Mouse (Mus musculus): ENCODE data around the gene Lrrfip2. TPM values are rescaled to one million over a fixed set of nuclear protein-coding genes. Genes with fewer than 3 reads are reported as not detected.

Gene Lrrfip2
- polyA plus RNA-seq, 1 experiment from 2014 or later: 41.9 TPM

DNA sequence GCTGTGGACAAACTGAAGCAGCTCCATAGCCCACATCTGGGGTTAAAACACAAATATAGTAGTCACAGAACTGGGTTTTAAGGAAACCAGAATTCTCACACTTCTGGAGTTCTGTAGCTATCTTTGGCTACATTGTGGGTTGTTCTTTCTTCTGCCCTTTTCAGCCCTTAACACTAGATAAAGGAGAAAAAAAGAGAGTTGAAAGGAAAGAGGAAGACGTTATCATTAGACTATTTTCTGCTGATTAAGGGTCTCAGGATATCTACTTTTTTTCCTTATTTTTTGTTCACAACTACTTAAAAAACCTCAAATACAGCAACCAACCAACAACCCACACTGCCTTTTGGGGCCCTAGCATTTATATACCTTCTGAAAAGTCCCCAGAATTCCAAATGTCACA is 80.9 kb downstream of the Lrrfip2 start:
- Histone ChIP-seq H3K9me3 (replicated peaks) (no peaks in the 10 kb centered on the region), H3K36me3 (no peaks in the 10 kb centered on the region), H3K4me2 (replicated peaks) (no peak overlapping the region), H3K27ac (replicated peaks) (no peak overlapping the region), H3K9ac (no peak overlapping the region), H3K4me3 (replicated peaks) (no peak overlapping the region), H3K4me1 (no peaks in the 10 kb centered on the region), H3K27me3 (no peaks in the 10 kb centered on the region)
- ATAC-seq (ENCODE audit: insufficient number of reproducible peaks, low FRiP score, low TSS enrichment, low read depth): no peak
- WGBS: 85% methylated on average over 1 of the region's 1 CpGs

DNA sequence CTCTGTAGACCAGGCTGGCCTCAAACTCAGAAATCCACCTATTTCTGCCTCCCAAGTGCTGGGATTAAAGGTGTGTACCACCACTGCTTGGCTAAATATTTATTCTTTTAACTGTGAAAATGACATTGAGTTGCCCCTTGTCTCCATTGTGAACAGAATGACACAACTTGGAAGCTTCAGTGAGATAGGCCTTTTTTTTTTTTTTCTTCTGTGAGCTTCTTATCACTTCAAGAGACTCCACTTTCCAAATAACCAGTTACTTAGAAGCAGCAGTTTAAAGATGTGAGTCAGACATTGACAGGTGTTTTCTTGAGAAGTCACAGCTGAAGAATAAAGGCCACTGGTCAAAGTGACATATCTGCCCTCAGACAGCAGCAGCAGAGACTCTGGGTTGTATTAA is 82.8 kb downstream of the Lrrfip2 start:
- Histone ChIP-seq H3K4me2 (replicated peaks) (no peak overlapping the region), H3K9ac (no peak overlapping the region), H3K9me3 (replicated peaks) (no peaks in the 10 kb centered on the region), H3K36me3 (no peaks in the 10 kb centered on the region), H3K27ac (replicated peaks) (no peak overlapping the region), H3K4me3 (replicated peaks) (no peak overlapping the region), H3K4me1 (peaks cover 4% of the 10 kb centered on the region; the same call in 1 of the 2 replicates), H3K27me3 (no peaks in the 10 kb centered on the region)
- ATAC-seq (ENCODE audit: insufficient number of reproducible peaks, low FRiP score, low TSS enrichment, low read depth): no peak

DNA sequence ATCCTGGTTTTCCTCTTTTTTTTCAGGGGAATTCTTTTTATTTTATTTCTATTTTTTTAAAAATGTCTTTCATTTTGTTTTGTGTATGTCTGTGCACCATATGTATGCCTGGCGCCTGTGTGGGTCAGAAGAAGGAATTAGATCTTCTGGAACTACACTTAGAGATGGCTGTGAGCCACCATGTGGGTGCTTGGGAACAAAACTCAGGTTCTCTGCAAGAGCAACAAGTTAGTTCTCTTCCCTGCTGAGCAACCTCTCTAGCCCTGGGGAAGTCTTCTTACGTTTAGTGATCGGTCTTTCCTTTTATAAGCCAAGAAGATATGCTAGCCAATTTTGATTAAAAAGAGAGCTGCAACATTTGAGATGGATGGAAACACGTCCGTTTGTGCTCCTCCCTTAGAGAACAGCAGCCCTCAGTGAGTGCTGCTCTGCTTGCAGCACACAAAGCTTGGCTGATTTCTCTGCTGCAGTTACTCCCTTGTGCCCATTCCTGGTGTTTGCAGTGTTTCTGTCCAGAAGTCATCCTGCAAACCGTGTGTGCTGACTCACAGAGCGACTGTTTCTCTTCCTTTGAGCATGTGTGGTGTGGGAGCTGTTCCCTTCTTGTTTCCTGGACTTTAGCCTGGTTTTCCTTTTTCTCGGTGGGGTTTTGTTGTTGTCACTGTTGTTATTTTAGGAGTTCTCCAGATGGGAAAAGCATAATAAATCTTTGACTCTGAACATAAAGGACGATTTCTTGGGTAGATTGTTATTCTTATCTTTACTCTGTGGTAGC is 87.4 kb downstream of the Lrrfip2 start:
- peaks cover 11% of the 10 kb centered on the region; the same call in 1 of the 2 replicates for H3K4me1 ChIP-seq
- peaks cover 7% of the 10 kb centered on the region; the same call in 1 of the 2 replicates for H3K36me3 ChIP-seq
- H3K4me2 ChIP-seq (replicated peaks): no peak overlapping the region
- ATAC-seq (ENCODE audit: insufficient number of reproducible peaks, low FRiP score, low TSS enrichment, low read depth): no peak
- H3K4me3 ChIP-seq (replicated peaks): no peak overlapping the region
- no peaks in the 10 kb centered on the region for H3K27me3 ChIP-seq
- peak overlapping the region; percentile 79 for H3K27ac ChIP-seq (replicated peaks)
- H3K9ac ChIP-seq: no peak overlapping the region
- 50% methylated on average over 9 of the region's 9 CpGs for WGBS
- H3K9me3 ChIP-seq (replicated peaks): no peaks in the 10 kb centered on the region

DNA sequence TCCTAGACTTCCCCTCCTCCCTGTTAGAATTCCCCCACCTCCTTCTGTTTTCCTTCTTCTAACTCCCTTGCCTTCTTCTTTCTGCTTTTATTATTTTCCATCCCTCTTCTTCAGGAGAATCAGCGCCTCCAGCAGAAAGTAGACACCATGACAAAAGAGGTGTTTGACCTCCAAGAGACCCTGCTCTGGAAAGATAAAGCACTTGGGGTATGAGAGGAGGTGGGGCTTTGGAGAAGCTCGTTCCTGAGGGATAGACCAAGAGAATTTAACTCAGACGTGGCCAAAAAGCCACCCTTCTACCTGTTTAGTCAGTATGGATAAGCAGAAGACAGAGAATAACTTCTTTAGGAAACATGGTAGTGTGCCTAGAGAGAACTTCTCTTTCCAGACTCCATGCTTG is 90.3 kb downstream of the Lrrfip2 start:
- no peak overlapping the region for H3K9ac ChIP-seq
- H3K4me2 ChIP-seq (replicated peaks): no peak overlapping the region
- H3K36me3 ChIP-seq: peaks cover 7% of the 10 kb centered on the region; the same call in 1 of the 2 replicates
- 56% methylated on average over 3 of the region's 3 CpGs for WGBS
- no peaks in the 10 kb centered on the region for H3K9me3 ChIP-seq (replicated peaks)
- no peak overlapping the region for H3K27ac ChIP-seq (replicated peaks)
- no peak for ATAC-seq (ENCODE audit: insufficient number of reproducible peaks, low FRiP score, low TSS enrichment, low read depth)
- no peaks in the 10 kb centered on the region for H3K27me3 ChIP-seq
- H3K4me1 ChIP-seq: peaks cover 14% of the 10 kb centered on the region
- H3K4me3 ChIP-seq (replicated peaks): no peak overlapping the region

DNA sequence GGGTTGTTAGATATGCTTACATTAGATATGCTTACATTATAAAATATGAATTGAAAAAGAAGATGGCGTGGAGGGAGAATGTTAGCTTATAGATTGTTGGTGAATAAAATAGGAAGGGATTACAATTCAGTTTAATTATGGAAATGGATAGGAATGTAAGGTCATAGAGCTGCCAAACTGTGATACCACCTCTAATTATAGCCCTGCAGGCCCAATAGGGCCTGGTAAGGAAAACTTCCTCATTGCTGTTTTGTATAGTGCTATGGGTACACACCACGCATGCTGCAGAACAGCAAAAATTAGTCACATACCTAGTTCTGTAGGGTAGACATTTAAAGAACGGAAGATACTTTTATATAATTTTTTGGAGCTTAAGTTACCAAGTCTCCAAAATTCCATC is 90.8 kb downstream of the Lrrfip2 start:
- Histone ChIP-seq H3K4me1 (peaks cover 19% of the 10 kb centered on the region), H3K27me3 (no peaks in the 10 kb centered on the region), H3K9ac (no peak overlapping the region), H3K9me3 (replicated peaks) (no peaks in the 10 kb centered on the region), H3K4me3 (replicated peaks) (no peak overlapping the region), H3K36me3 (peaks cover 7% of the 10 kb centered on the region; the same call in 1 of the 2 replicates), H3K4me2 (replicated peaks) (no peak overlapping the region), H3K27ac (replicated peaks) (no peak overlapping the region; the same call in 1 of the 2 replicates)
- no peak for ATAC-seq (ENCODE audit: insufficient number of reproducible peaks, low FRiP score, low TSS enrichment, low read depth)
- WGBS: 76% methylated on average over 3 of the region's 3 CpGs

DNA sequence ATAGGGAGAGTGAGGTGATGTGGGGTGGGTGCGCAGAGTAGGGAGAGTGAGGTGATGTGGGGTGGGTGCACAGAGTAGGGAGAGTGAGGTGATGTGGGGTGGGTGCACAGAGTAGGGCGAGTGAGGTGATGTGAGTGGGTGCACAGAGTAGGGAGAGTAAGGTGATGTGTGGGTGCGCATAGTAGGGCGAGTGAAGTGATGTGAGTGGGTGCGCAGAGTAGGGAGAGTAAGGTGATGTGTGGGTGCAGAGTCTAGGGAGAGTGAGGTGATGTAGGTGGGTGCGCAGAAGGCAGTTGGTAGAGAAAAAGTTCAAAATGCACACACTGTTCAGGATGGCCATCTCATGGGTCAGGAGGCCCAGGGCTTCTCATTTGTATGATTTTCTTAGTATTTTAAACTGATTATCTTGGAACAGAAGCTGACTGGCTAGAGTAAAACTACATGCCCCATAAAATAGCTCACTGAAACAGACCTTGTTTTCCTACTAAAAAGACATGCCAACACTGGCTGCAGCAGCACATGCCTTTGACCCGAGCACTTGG is 91.8 kb downstream of the Lrrfip2 start:
- H3K27me3 ChIP-seq: no peaks in the 10 kb centered on the region
- no peaks in the 10 kb centered on the region for H3K9me3 ChIP-seq (replicated peaks)
- 96% methylated on average over 7 of the region's 7 CpGs for whole genome bisulfite sequencing
- no peak overlapping the region for H3K27ac ChIP-seq (replicated peaks)
- no peak overlapping the region for H3K4me3 ChIP-seq (replicated peaks)
- peaks cover 7% of the 10 kb centered on the region; the same call in 1 of the 2 replicates for H3K36me3 ChIP-seq
- no peak for ATAC-seq (ENCODE audit: insufficient number of reproducible peaks, low FRiP score, low TSS enrichment, low read depth)
- no peak overlapping the region for H3K4me2 ChIP-seq (replicated peaks)
- H3K9ac ChIP-seq: no peak overlapping the region
- peaks cover 22% of the 10 kb centered on the region for H3K4me1 ChIP-seq

DNA sequence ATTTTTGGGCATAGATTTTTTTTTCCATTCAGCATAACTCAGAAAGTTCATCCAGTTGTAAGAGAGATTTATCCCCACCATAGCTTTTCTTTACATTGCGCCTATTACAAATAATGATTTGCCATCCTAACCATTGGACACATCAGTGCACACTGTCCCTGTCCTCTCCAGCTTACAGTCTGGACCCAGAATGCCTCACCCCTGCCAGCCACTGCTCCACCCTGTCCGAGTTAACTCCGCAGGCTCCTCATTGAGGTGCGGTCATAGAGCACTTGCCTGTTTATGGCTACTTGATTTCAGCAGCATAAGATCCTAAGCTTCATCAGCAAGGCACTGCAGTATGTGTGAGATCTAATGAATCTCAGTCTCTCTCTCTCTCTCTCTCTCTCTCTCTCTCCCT is 93.0 kb downstream of the Lrrfip2 start:
- 88% methylated on average over 4 of the region's 4 CpGs for WGBS
- Histone ChIP-seq H3K4me1 (peaks cover 18% of the 10 kb centered on the region), H3K27me3 (no peaks in the 10 kb centered on the region), H3K4me3 (replicated peaks) (no peak overlapping the region), H3K9me3 (replicated peaks) (no peaks in the 10 kb centered on the region), H3K4me2 (replicated peaks) (no peak overlapping the region), H3K9ac (no peak overlapping the region), H3K36me3 (peaks cover 7% of the 10 kb centered on the region; the same call in 1 of the 2 replicates), H3K27ac (replicated peaks) (no peak overlapping the region)
- ATAC-seq (ENCODE audit: insufficient number of reproducible peaks, low FRiP score, low TSS enrichment, low read depth): no peak

DNA sequence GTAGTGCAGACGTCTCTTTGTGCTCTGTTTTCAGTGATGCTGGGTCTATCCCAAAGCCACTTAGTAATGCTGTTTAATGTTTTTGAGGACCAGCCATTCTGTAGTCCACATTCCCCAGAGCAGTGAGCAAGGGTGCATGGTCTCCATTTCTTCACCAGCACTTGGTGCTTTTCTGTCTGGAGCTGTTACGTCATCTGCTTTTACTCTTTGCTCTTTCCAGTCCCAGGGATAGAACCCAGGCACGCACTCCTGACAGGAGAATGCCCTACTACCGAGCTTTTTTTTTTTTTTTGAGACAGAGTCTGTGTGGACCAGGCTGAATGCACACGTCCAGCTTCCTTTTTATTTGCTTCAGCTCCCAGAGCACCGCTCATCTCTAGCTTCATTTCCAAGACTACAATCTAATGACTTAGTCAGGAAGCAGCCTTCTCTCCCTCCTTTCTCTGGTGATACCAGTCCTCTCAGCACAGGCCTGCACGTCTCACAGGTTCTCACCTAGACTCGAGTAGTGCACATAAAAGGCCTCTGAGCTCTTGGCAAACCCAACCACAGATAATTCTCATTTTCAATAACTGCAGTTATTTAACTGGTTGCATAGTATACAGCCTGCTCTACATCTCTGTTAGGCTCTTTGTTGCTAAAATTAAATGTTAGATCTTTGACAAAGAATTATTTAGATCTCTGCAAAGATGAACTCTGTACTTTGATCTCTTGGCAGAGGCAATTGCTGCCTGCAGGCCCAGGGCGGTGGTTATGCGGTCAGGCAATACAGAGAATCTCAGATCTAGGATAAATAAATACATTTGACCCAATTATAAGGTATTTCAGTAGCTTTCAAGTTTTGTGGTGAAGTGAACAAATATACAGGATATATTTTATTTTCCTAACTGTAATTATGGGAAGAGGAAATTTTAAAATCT is 94.0 kb downstream of the Lrrfip2 start:
- no peak for ATAC-seq (ENCODE audit: insufficient number of reproducible peaks, low FRiP score, low TSS enrichment, low read depth)
- no peaks in the 10 kb centered on the region for H3K27me3 ChIP-seq
- peaks cover 7% of the 10 kb centered on the region; the same call in 1 of the 2 replicates for H3K36me3 ChIP-seq
- no peaks in the 10 kb centered on the region for H3K9me3 ChIP-seq (replicated peaks)
- H3K4me3 ChIP-seq (replicated peaks): no peak overlapping the region
- H3K27ac ChIP-seq (replicated peaks): no peak overlapping the region
- H3K4me2 ChIP-seq (replicated peaks): no peak overlapping the region
- no peak overlapping the region for H3K9ac ChIP-seq
- peaks cover 18% of the 10 kb centered on the region for H3K4me1 ChIP-seq
- WGBS: 66% methylated on average over 10 of the region's 10 CpGs

DNA sequence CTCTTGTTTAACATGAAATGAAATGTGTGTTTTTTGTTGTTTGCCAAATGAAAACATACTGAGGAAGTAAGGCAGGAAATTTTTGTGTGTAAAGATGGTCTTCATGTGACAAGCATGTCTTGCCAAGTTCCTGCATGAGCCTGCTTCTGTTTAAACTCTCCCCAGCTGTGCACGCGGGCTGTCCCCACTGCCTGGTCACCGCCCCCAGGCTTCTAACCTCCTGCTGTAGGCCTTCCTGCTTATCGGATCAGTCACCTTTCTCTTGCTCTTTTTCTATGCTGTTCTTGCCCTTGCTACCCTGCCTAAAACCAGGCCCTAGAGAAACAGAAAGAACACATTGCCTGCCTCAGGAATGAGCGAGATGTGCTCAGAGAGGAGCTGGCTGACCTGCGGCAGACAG is 96.1 kb downstream of the Lrrfip2 start:
- H3K4me2 ChIP-seq (replicated peaks): no peak overlapping the region
- no peak overlapping the region for H3K4me3 ChIP-seq (replicated peaks)
- no peak overlapping the region for H3K27ac ChIP-seq (replicated peaks)
- H3K9ac ChIP-seq: no peak overlapping the region
- H3K36me3 ChIP-seq: 0 out of 2 replicates have a peak, but pooled peaks cover 3% of the 10 kb centered on the region
- ATAC-seq (ENCODE audit: insufficient number of reproducible peaks, low FRiP score, low TSS enrichment, low read depth): no peak
- 32% methylated on average over 6 of the region's 6 CpGs for WGBS
- H3K27me3 ChIP-seq: no peaks in the 10 kb centered on the region
- H3K9me3 ChIP-seq (replicated peaks): no peaks in the 10 kb centered on the region
- peaks cover 12% of the 10 kb centered on the region for H3K4me1 ChIP-seq

DNA sequence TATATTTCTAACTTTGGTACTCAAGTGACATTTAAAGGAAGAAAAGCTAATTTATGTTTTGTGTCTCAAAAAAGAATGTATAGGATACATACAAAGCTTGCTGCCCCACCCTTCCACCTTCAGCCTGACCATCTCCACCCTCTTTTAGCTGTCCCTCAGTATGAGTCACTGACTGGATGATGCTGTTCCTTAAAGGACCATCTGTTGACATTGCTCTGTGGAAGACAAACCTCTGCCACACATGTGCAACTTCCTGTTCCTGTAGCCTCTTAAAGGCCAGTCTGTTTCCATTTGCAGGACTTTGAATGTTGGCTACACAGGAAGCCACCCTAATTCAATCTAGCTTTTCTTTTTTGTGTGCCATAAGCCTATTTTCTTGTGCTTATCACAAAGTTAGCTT is 99.0 kb downstream of the Lrrfip2 start:
- H3K9me3 ChIP-seq (replicated peaks): no peaks in the 10 kb centered on the region
- no peaks in the 10 kb centered on the region for H3K27me3 ChIP-seq
- ATAC-seq (ENCODE audit: insufficient number of reproducible peaks, low FRiP score, low TSS enrichment, low read depth): no peak
- peaks cover 12% of the 10 kb centered on the region for H3K4me1 ChIP-seq
- H3K27ac ChIP-seq (replicated peaks): no peak overlapping the region
- H3K4me3 ChIP-seq (replicated peaks): no peak overlapping the region
- peaks cover 18% of the 10 kb centered on the region for H3K36me3 ChIP-seq
- H3K9ac ChIP-seq: no peak overlapping the region
- no peak overlapping the region for H3K4me2 ChIP-seq (replicated peaks)

DNA sequence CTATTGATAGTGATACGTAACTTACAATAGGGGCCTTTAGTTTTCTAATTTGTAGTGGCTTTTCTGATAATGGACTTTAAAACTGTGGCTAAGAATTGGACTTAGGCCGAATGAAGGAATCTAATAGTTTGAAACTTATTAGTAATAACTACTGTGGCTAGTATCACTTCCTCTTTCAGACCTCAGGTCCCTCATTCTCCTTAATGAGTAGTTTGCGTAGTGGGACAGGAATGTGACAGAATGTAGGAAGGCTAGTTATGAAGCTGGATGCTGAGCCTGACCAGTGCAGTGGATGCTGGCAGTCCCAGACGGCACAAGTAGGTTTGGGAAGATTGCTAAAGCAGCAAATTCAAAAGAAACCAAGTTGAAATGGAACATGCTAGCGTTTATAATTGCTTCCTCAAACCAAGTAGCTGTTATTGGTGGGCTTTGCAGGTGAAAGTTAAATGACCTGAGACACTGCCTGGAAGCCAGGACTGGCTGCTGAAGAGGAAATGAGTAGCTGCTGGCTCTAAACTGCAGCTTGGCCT is 103.2 kb downstream of the Lrrfip2 start:
- Histone ChIP-seq H3K27me3 (no peaks in the 10 kb centered on the region), H3K4me1 (no peaks in the 10 kb centered on the region), H3K4me2 (replicated peaks) (no peak overlapping the region), H3K9ac (no peak overlapping the region), H3K27ac (replicated peaks) (no peak overlapping the region), H3K9me3 (replicated peaks) (no peaks in the 10 kb centered on the region), H3K36me3 (peaks cover 47% of the 10 kb centered on the region), H3K4me3 (replicated peaks) (no peak overlapping the region)
- 87% methylated on average over 5 of the region's 5 CpGs for WGBS
- no peak for ATAC-seq (ENCODE audit: insufficient number of reproducible peaks, low FRiP score, low TSS enrichment, low read depth)
